Mouse (Mus musculus) small intestine, adult 2 months (tissue): Measurements from ENCODE around the gene Rnf17. TPM values are rescaled to one million over a fixed set of nuclear protein-coding genes. Genes with fewer than 3 reads are reported as not detected.

Experiments
- H3K27ac ChIP-seq: fragments of 200-500 bp; 2 replicates; pipeline ENCODE4 v1.5.1; 2012; ENCODE audit warnings: low read depth, low read length, control low read depth, inconsistent platforms; ENCODE audit not compliant: insufficient read depth
- H3K27me3 ChIP-seq: fragments of 200-500 bp; 2 replicates; pipeline ENCODE4 v1.6.1; 2012; ENCODE audit warnings: mild to moderate bottlenecking, moderate library complexity, low read length, inconsistent platforms; ENCODE audit not compliant: control insufficient read depth, insufficient read depth
- H3K36me3 ChIP-seq: fragments of 200-500 bp; 2 replicates; pipeline ENCODE4 v1.6.1; 2012; ENCODE audit warnings: mild to moderate bottlenecking, low read length, control low read depth, inconsistent platforms; ENCODE audit not compliant: control insufficient read depth, insufficient read depth
- H3K4me1 ChIP-seq: fragments of 200-500 bp; 2 replicates; pipeline ENCODE4 v1.6.1; 2012; ENCODE audit warnings: low read length, inconsistent platforms, mixed read lengths; ENCODE audit not compliant: control insufficient read depth, insufficient read depth, insufficient read length
- H3K4me3 ChIP-seq: fragments of 200-500 bp; 2 replicates; pipeline ENCODE4 v1.5.1; 2012; ENCODE audit warnings: low read depth, mild to moderate bottlenecking, control low read depth, inconsistent platforms, low read length, moderate library complexity
- CTCF ChIP-seq: fragments of 200-500 bp; IDR thresholded peaks from 2 replicates; pipeline ENCODE4 v1.5.1; 2012; ENCODE audit warnings: low read depth, mild to moderate bottlenecking, control low read depth, inconsistent platforms, low read length, moderate library complexity, mixed read lengths; ENCODE audit not compliant: insufficient replicate concordance, insufficient read length; ENCODE audit errors: extremely low read depth
- POLR2A ChIP-seq: fragments of 200-500 bp; IDR thresholded peaks from 2 replicates; pipeline ENCODE4 v1.6.1; 2012; ENCODE audit warnings: low read depth, mild to moderate bottlenecking, control low read depth, inconsistent platforms, low read length, moderate library complexity
- WGBS: fragments of 180-500 bp; shearing (Covaris S2); methylation state at CpG from one replicate; pipeline ENCODE4 v1.1.7; 2018; 5-methylcytosine and 5-hydroxymethylcytosine counted together
- polyA plus RNA-seq: library from polyadenylated mRNA; depleted of rRNA; stranded (reverse); fragments of >200 nt; gene quantifications from 2 replicates; pipeline ENCODE4 v1.2.3, GENCODE M21; 2012; rRNA removed

The Rnf17 gene
- polyA plus RNA-seq, 1 experiment: not detected

- under 1% methylated on average over 59 of the region's 59 CpGs for WGBS
- Histone ChIP-seq H3K4me3 (peak overlapping the region; percentile 71), H3K4me1 (0 out of 2 replicates have a peak, but pooled peaks cover 3% of the 10 kb centered on the region), H3K27ac (no peak overlapping the region), H3K27me3 (no peaks in the 10 kb centered on the region), H3K36me3 (no peaks in the 10 kb centered on the region)
- TF ChIP-seq CTCF (no peak), POLR2A (peak; percentile 34)
Measured at GRCm38 (mm10) chr14:56571310-56572093, 169.1 kb downstream of the Rnf17 start.

- Histone ChIP-seq H3K4me1 (0 out of 2 replicates have a peak, but pooled peaks cover 3% of the 10 kb centered on the region), H3K4me3 (no peak overlapping the region), H3K27ac (no peak overlapping the region), H3K27me3 (no peaks in the 10 kb centered on the region), H3K36me3 (no peaks in the 10 kb centered on the region)
- TF ChIP-seq POLR2A (no peak), CTCF (no peak)
- WGBS: 67% methylated on average over 2 of the region's 2 CpGs
Measured at GRCm38 (mm10) chr14:56572546-56572945, 170.2 kb downstream of the Rnf17 start.

Other genes starting within 250 kb of the Rnf17 start
- gene Gzmg, start 243.0 kb upstream of the Rnf17 start, polyA plus RNA-seq: not detected in 2 replicates
- gene Gzmn, start 228.0 kb upstream of the Rnf17 start, polyA plus RNA-seq: not detected in 2 replicates
- not detected in 2 replicates for gene Gzmf, start 191.2 kb upstream of the Rnf17 start, polyA plus RNA-seq
- gene Gzmc, start 167.9 kb upstream of the Rnf17 start, polyA plus RNA-seq: not detected in 2 replicates
- gene Gzmb, start 140.3 kb upstream of the Rnf17 start, polyA plus RNA-seq: 11.1 and 12.3 TPM in 2 replicates
- 0.06 TPM in 1 of 2 replicates, not detected in the other for gene Atp12a, start 37.5 kb upstream of the Rnf17 start, polyA plus RNA-seq
- gene Cenpj, start 172.8 kb downstream of the Rnf17 start, polyA plus RNA-seq: 0.46 and 2.7 TPM in 2 replicates
- gene Parp4, start 173.0 kb downstream of the Rnf17 start, polyA plus RNA-seq: 4.8 and 13.8 TPM in 2 replicates